ENCODE assay signal across 8 mouse cellular contexts in the genomic region with DNA sequence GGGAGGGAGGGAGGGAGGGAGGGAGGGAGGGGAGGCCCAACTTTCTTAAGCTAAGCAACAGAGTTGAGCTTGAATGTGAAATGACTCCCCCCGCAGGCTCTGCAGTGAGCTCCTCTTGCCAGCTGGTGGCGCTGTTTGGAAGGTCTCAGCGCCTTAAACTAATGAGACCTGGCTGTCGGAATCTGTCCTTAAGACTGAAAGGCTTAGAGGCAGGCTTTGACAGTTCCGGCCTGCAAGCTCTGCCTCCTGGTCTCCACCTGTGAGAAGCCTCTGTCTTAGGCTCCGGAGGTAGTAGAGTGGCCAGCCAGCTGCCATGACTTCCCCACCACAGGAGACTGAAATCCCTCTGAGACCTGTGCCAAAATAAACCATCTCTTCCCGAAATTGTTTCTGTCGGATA. TPM values are rescaled to one million over a fixed set of nuclear protein-coding genes. Genes with fewer than 3 reads are reported as not detected.
DNase-seq lines count a peak whose midpoint lies in the region; ATAC-seq lines count a peak whose summit lies in the region.

No protein-coding gene starts in this region.

- 20% methylated on average over 8 of the region's 8 CpGs for WGBS in heart, embryonic 11.5 days (ENCODE audit: insufficient replicate concordance)
- 18% methylated on average over 8 of the region's 8 CpGs for WGBS in forebrain, embryonic 12.5 days
- WGBS in hindbrain, embryonic 11.5 days = 19% methylated on average over 8 of the region's 8 CpGs
- WGBS in midbrain, embryonic 13.5 days = 18% methylated on average over 8 of the region's 8 CpGs

- peaks cover 14% of the 10 kb centered on the region; the same call in 1 of the 2 replicates for H3K4me1 ChIP-seq in heart, embryonic 11.5 days (ENCODE audit: control insufficient read depth, insufficient read depth, low read length)
- peaks cover 23% of the 10 kb centered on the region for H3K4me1 ChIP-seq in forebrain, embryonic 12.5 days
- no peaks in the 10 kb centered on the region; the same call in 1 of the 2 replicates for H3K4me1 ChIP-seq in hindbrain, embryonic 11.5 days (replicated peaks; ENCODE audit: control insufficient read depth, insufficient read depth, low read length)
- H3K4me1 ChIP-seq in midbrain, embryonic 13.5 days (replicated peaks) = peaks cover 27% of the 10 kb centered on the region

- no peak overlapping the region for H3K27ac ChIP-seq in heart, embryonic 11.5 days (ENCODE audit: low read depth, low read length)
- no peak overlapping the region for H3K27ac ChIP-seq in forebrain, embryonic 12.5 days
- no peak overlapping the region for H3K27ac ChIP-seq in hindbrain, embryonic 11.5 days (ENCODE audit: low read depth, low read length)
- H3K27ac ChIP-seq in midbrain, embryonic 13.5 days = no peak overlapping the region

- H3K27me3 ChIP-seq in heart, embryonic 11.5 days (ENCODE audit: control insufficient read depth, insufficient read depth, low read length) = peaks cover 3% of the 10 kb centered on the region; the same call in 1 of the 2 replicates
- peaks cover 5% of the 10 kb centered on the region for H3K27me3 ChIP-seq in forebrain, embryonic 12.5 days
- no peaks in the 10 kb centered on the region for H3K27me3 ChIP-seq in hindbrain, embryonic 11.5 days (ENCODE audit: control insufficient read depth, insufficient read depth, low read length)
- peaks cover 4% of the 10 kb centered on the region; the same call in 1 of the 2 replicates for H3K27me3 ChIP-seq in midbrain, embryonic 13.5 days

- no peaks in the 10 kb centered on the region for H3K9me3 ChIP-seq in heart, embryonic 11.5 days (replicated peaks; ENCODE audit: control insufficient read depth, low read length)
- H3K9me3 ChIP-seq in forebrain, embryonic 12.5 days = no peaks in the 10 kb centered on the region
- no peaks in the 10 kb centered on the region for H3K9me3 ChIP-seq in hindbrain, embryonic 11.5 days (ENCODE audit: control insufficient read depth, low read length)
- no peaks in the 10 kb centered on the region for H3K9me3 ChIP-seq in midbrain, embryonic 13.5 days

- H3K4me2 ChIP-seq in heart, embryonic 11.5 days = no peak overlapping the region
- no peak overlapping the region for H3K4me2 ChIP-seq in forebrain, embryonic 12.5 days
- H3K4me2 ChIP-seq in hindbrain, embryonic 11.5 days (replicated peaks; ENCODE audit: low read depth, low read length) = no peak overlapping the region
- H3K4me2 ChIP-seq in midbrain, embryonic 13.5 days (replicated peaks) = no peak overlapping the region

- H3K36me3 ChIP-seq in heart, embryonic 11.5 days (ENCODE audit: control insufficient read depth, insufficient read depth, low read length) = no peaks in the 10 kb centered on the region
- H3K36me3 ChIP-seq in forebrain, embryonic 12.5 days (replicated peaks) = no peaks in the 10 kb centered on the region
- no peaks in the 10 kb centered on the region for H3K36me3 ChIP-seq in hindbrain, embryonic 11.5 days (ENCODE audit: control insufficient read depth, insufficient read depth, low read length)
- no peaks in the 10 kb centered on the region for H3K36me3 ChIP-seq in midbrain, embryonic 13.5 days

- H3K9ac ChIP-seq in heart, embryonic 11.5 days (ENCODE audit: low read depth, low read length) = no peak overlapping the region
- H3K9ac ChIP-seq in forebrain, embryonic 12.5 days = no peak overlapping the region
- no peak overlapping the region for H3K9ac ChIP-seq in hindbrain, embryonic 11.5 days (ENCODE audit: low read depth, low read length)
- H3K9ac ChIP-seq in midbrain, embryonic 13.5 days (replicated peaks) = no peak overlapping the region

- DNase-seq in heart, adult 18-20 months = peak; percentile 62 to 85
- peak; percentile 65 for DNase-seq in c-Kit-positive CD71-negative TER-119-negative erythroid progenitor cells, embryonic 14.5 days (ENCODE audit: low read depth)
- DNase-seq in hindbrain, embryonic 11.5 days (ENCODE audit: low spot score) = peak; percentile 88
- peak; percentile 73 to 79 for DNase-seq in layer of hippocampus, postnatal 14 days (ENCODE audit: low spot score in 2 of 2)
- peak; percentile 89 for DNase-seq in testis, postnatal 10 days (ENCODE audit: low spot score)

- H3K4me3 ChIP-seq in heart, embryonic 11.5 days (ENCODE audit: low read depth, low read length) = no peak overlapping the region
- no peak overlapping the region for H3K4me3 ChIP-seq in forebrain, embryonic 12.5 days (replicated peaks)
- no peak overlapping the region for H3K4me3 ChIP-seq in hindbrain, embryonic 11.5 days (ENCODE audit: low read depth, low read length)
- H3K4me3 ChIP-seq in midbrain, embryonic 13.5 days (replicated peaks) = no peak overlapping the region

- ATAC-seq in heart, embryonic 11.5 days (replicated peaks; ENCODE audit: insufficient number of reproducible peaks, low FRiP score, low TSS enrichment) = no peak
- ATAC-seq in forebrain, embryonic 12.5 days (ENCODE audit: low FRiP score) = peak; percentile 45; the same call in 1 of the 2 replicates
- ATAC-seq in hindbrain, embryonic 11.5 days (ENCODE audit: low FRiP score) = no peak
- peak; percentile 27; the same call in 1 of the 2 replicates for ATAC-seq in midbrain, embryonic 13.5 days

RNA-seq across cellular contexts. Expression of a gene that starts 16.4 kb away (rescaled TPM):
- 1 to 10 TPM in 1 of 2 experiments, under 1 TPM in 1; 0.32 to 4.6 TPM for total RNA-seq in heart, adult 18-20 months (2021)
- polyA plus RNA-seq in heart, embryonic 11.5 days (2014; fragmentation: Nextera tagmentation; extraction: Ambion mirVana) = 0.20 TPM in 1 of 2 replicates, not detected in the other
- polyA plus RNA-seq in forebrain, embryonic 12.5 days (2016; fragmentation: Nextera tagmentation; extraction: Ambion mirVana) = not detected in 2 replicates
- 0.14 TPM in 1 of 2 replicates, not detected in the other for polyA plus RNA-seq in hindbrain, embryonic 11.5 days (2014; fragmentation: Nextera tagmentation; extraction: Ambion mirVana)
- total RNA-seq in layer of hippocampus, postnatal 14 days (2021) = not detected
- 0.13 TPM in 1 of 2 replicates, not detected in the other for polyA plus RNA-seq in midbrain, embryonic 13.5 days (2015; fragmentation: Nextera tagmentation; extraction: Ambion mirVana)

Comparison
In these comparisons a context has a peak if more than half of its experiments do, and no peak if none do; other contexts are left out.
1. ATAC-seq: peak in forebrain, embryonic 12.5 days (single experiment) and midbrain, embryonic 13.5 days (single experiment); none in heart, embryonic 11.5 days (single experiment) and hindbrain, embryonic 11.5 days (single experiment).
2. Peak in every context shown above with its lines, with median percentiles within 50 percentile points of each other: DNase-seq.